Mouse (Mus musculus) CH12.LX (cell line): ENCODE results near the gene Fen1. TPM values are rescaled to one million over a fixed set of nuclear protein-coding genes. Genes with fewer than 3 reads are reported as not detected.

ENCODE experiments used
- DNase-seq: peaks from one replicate; pipeline ENCODE4 v3.0.0-alpha.2; 2013; ENCODE audit errors: extremely low read depth
- H3K27ac ChIP-seq: 2 replicates; pipeline ENCODE4 v1.5.1; 2012; ENCODE audit warnings: low read depth, mild to moderate bottlenecking, control low read depth, moderate library complexity; ENCODE audit not compliant: insufficient read depth
- H3K27me3 ChIP-seq: replicated peaks from 2 replicates; pipeline ENCODE3; 2012; ENCODE audit warnings: inconsistent platforms
- H3K36me3 ChIP-seq, 2 experiments: replicated peaks in 1 of 2; 2 replicates each; pipeline versions ENCODE3 to v1.6.1; 2012; ENCODE audit warnings: inconsistent platforms in 1 of 2, low read length in 1 of 2, mild to moderate bottlenecking in 1 of 2, mixed read lengths in 1 of 2, moderate library complexity in 1 of 2; ENCODE audit not compliant: control insufficient read depth in 1 of 2, insufficient read depth in 1 of 2
- H3K4me1 ChIP-seq, 2 experiments: 2 replicates each; pipeline ENCODE4 v1.6.1; 2012; ENCODE audit warnings: inconsistent platforms in 1 of 2, moderate library complexity in 1 of 2; ENCODE audit not compliant: insufficient read depth in 2 of 2, control insufficient read depth in 1 of 2
- H3K4me2 ChIP-seq: 2 replicates; pipeline ENCODE4 v1.6.1; 2012; ENCODE audit warnings: low read depth, mild to moderate bottlenecking, control low read depth; ENCODE audit not compliant: poor library complexity, insufficient read depth, severe bottlenecking
- H3K4me3 ChIP-seq, 3 experiments: fragments of 150-350 bp in 1 of 3; sonication (generic) in 1 of 3; replicated peaks in 1 of 3; 2 replicates each; pipeline versions ENCODE3 to v1.5.1; 2011 to 2012; ENCODE audit warnings: low read depth in 2 of 3, low read length in 2 of 3, mild to moderate bottlenecking in 2 of 3, moderate library complexity in 2 of 3, control low read depth in 1 of 3, improper control_type of control experiment in 1 of 3, inconsistent platforms in 1 of 3, mixed read lengths in 1 of 3; ENCODE audit not compliant: poor library complexity in 1 of 3
- H3K79me2 ChIP-seq: replicated peaks from 2 replicates; pipeline ENCODE4 v1.6.1; 2012; ENCODE audit warnings: mild to moderate bottlenecking, moderate library complexity; ENCODE audit not compliant: control insufficient read depth, poor library complexity, insufficient read depth, severe bottlenecking; ENCODE audit errors: extremely low read depth
- H3K9ac ChIP-seq: 2 replicates; pipeline ENCODE4 v1.6.1; 2012; ENCODE audit warnings: low read depth, mild to moderate bottlenecking, control low read depth, moderate library complexity; ENCODE audit not compliant: insufficient read depth
- H3K9me3 ChIP-seq: replicated peaks from 2 replicates; pipeline ENCODE3; 2012; ENCODE audit warnings: low read length, inconsistent platforms, mixed read lengths
- BHLHE40 ChIP-seq: IDR thresholded peaks from 2 replicates; pipeline ENCODE4 v1.6.1; 2011; ENCODE audit warnings: mild to moderate bottlenecking, low read depth, low read length, improper control_type of control experiment
- E2F4 ChIP-seq: IDR thresholded peaks from 2 replicates; pipeline ENCODE4 v1.6.1; 2011; ENCODE audit warnings: low read depth, low read length, improper control_type of control experiment; ENCODE audit not compliant: insufficient replicate concordance
- EP300 ChIP-seq: IDR thresholded peaks from 2 replicates; pipeline ENCODE4 v1.6.1; 2011; ENCODE audit warnings: low read length, improper control_type of control experiment
- JUND ChIP-seq: conservative IDR thresholded peaks from 2 replicates; pipeline ENCODE4 v1.6.1; 2011; ENCODE audit warnings: low read depth, low read length, improper control_type of control experiment
- KAT2A ChIP-seq: IDR thresholded peaks from 2 replicates; pipeline ENCODE4 v1.6.1; 2012; ENCODE audit warnings: low read length, improper control_type of control experiment, inconsistent platforms; ENCODE audit not compliant: insufficient replicate concordance
- MAFK ChIP-seq: IDR thresholded peaks from 2 replicates; pipeline ENCODE4 v1.6.1; 2011; ENCODE audit warnings: low read length, improper control_type of control experiment; ENCODE audit not compliant: insufficient replicate concordance
- MAZ ChIP-seq: IDR thresholded peaks from 2 replicates; pipeline ENCODE4 v1.6.1; 2012; ENCODE audit warnings: low read depth, mild to moderate bottlenecking, inconsistent platforms, low read length, improper control_type of control experiment, moderate library complexity
- MXI1 ChIP-seq: IDR thresholded peaks from 2 replicates; pipeline ENCODE4 v1.6.1; 2011; ENCODE audit warnings: mild to moderate bottlenecking, low read depth, low read length, improper control_type of control experiment
- MYC ChIP-seq: IDR thresholded peaks from 2 replicates; pipeline ENCODE4 v1.6.1; 2011; ENCODE audit warnings: low read depth, mild to moderate bottlenecking, improper control_type of control experiment, low read length
- NRF1 ChIP-seq: IDR thresholded peaks from 2 replicates; pipeline ENCODE4 v1.6.1; 2014; ENCODE audit warnings: low read depth, mild to moderate bottlenecking, inconsistent platforms, low read length, improper control_type of control experiment, moderate library complexity
- PAX5 ChIP-seq: IDR thresholded peaks from 2 replicates; pipeline ENCODE4 v1.6.1; 2012; ENCODE audit warnings: low read length, inconsistent platforms, mixed read lengths
- POLR2A ChIP-seq: IDR thresholded peaks from 2 replicates; pipeline ENCODE4 v1.6.1; 2011; ENCODE audit warnings: low read depth, mild to moderate bottlenecking, improper control_type of control experiment, low read length
- SIN3A ChIP-seq: IDR thresholded peaks from 2 replicates; pipeline ENCODE4 v1.6.1; 2012; ENCODE audit warnings: low read length, improper control_type of control experiment, inconsistent platforms
- TBP ChIP-seq: conservative IDR thresholded peaks from 2 replicates; pipeline ENCODE4 v1.6.1; 2011; ENCODE audit warnings: low read depth, low read length, improper control_type of control experiment
- UBTF ChIP-seq: IDR thresholded peaks from 2 replicates; pipeline ENCODE4 v1.6.1; 2012; ENCODE audit warnings: low read depth, mild to moderate bottlenecking, inconsistent platforms, low read length, improper control_type of control experiment, moderate library complexity
- ZKSCAN1 ChIP-seq: IDR thresholded peaks from 2 replicates; pipeline ENCODE4 v1.6.1; 2012; ENCODE audit warnings: low read depth, inconsistent platforms, low read length, improper control_type of control experiment, borderline replicate concordance
- ZMIZ1 ChIP-seq: IDR thresholded peaks from 2 replicates; pipeline ENCODE4 v1.6.1; 2012; ENCODE audit warnings: low read depth, mild to moderate bottlenecking, inconsistent platforms, low read length, improper control_type of control experiment
- ZNF384 ChIP-seq: IDR thresholded peaks from 2 replicates; pipeline ENCODE4 v1.6.1; 2012; ENCODE audit warnings: low read depth, low read length, improper control_type of control experiment, inconsistent platforms
- dilution Hi-C: fragments of 300-500 bp; cut with MboI; formaldehyde crosslinking; loops from 2 replicates; pipeline ENCODE4 v1.14.3; 2020; ENCODE audit warnings: low sequenced_read_pairs; ENCODE audit not compliant: extremely low pct_unique_long_range_greater_than_20kb, extremely low pct_ligation_motif_present
- in situ Hi-C: fragments of 300-500 bp; cut with MboI; formaldehyde crosslinking; loops from 3 replicates; pipeline ENCODE4 v1.14.3; 2019; ENCODE audit warnings: low sequenced_read_pairs, low pct_ligation_motif_present, low pct_unique_long_range_greater_than_20kb, mixed read lengths
- polyA plus RNA-seq: library from polyadenylated mRNA; unstranded; fragments of >175 nt; gene quantifications from 2 replicates; pipeline ENCODE4 v1.2.1, GENCODE M21; 2012; ENCODE audit warnings: low read depth; ENCODE audit not compliant: insufficient read length
- total RNA-seq, 2 experiments: library from RNA; depleted of rRNA; stranded (reverse); fragments of 300-350 nt in 1 of 2; fragments of >200 nt in 1 of 2; gene quantifications; 2 replicates each; pipeline ENCODE4 v1.2.3; 2012 to 2014

The Fen1 gene
- total and polyA plus RNA-seq, 3 experiments: 111 to 156 (median 125) TPM

DNA sequence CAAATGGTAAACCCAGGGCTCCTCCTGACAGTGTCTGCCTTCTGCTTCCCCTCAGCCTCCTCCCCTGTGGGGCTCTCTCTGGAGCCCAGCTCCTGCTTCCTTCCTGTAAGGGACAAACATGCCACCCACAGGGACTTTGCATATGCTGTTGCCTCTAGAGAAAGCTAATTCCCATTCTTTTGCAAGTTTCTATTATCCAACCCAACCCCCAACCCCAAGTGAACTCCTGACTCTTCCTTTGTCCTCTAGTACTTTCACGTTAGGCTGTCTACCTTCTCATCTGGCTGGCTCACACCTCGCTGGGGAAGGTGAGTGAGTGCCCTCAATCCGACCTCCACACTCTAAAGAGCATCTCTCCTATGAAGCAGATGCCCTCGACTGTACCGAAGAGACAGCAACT lies 27.9 kb upstream of the Fen1 start:
- H3K79me2 ChIP-seq: no peaks in the 10 kb centered on the region
- no peaks in the 10 kb centered on the region for H3K36me3 ChIP-seq
- in situ Hi-C loops (no loop called here), dilution Hi-C loops (no loop called here)
- H3K9me3 ChIP-seq: no peaks in the 10 kb centered on the region
- no peak for DNase-seq
- no peak overlapping the region for H3K9ac ChIP-seq
- H3K27me3 ChIP-seq: peaks cover 99% of the 10 kb centered on the region
- H3K27ac ChIP-seq: no peak overlapping the region
- H3K4me2 ChIP-seq: no peak overlapping the region
- no peaks in the 10 kb centered on the region for H3K4me1 ChIP-seq
- no peak overlapping the region for H3K4me3 ChIP-seq
- TF ChIP-seq BHLHE40 (no peak), NRF1 (no peak), EP300 (no peak), MAFK (no peak), TBP (no peak)

DNA sequence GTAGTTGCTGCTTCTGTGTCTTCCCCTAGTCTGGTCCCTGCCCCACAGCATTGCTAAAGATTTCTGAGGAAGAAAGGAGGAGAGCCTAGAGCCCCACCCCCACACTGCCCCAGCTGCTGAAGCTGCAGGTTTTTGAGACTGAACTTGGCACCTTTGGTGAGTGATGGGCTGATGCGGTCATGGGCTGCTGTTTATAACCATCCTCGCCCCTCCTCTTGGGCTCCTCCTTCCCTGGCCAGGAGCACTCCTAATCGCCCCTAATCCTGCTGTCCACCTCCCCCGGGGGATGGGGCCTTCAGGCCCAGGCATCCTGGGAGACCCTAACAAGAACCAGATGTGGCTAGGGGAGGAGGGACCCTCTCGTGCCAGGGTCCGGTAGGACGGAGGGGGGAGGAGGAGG lies 27.0 kb upstream of the Fen1 start:
- no peak overlapping the region for H3K27ac ChIP-seq
- H3K4me3 ChIP-seq: no peak overlapping the region
- no peak for TF ChIP-seq SIN3A
- no peak for TF ChIP-seq KAT2A
- no peak for TF ChIP-seq E2F4
- TF ChIP-seq POLR2A: no peak
- TF ChIP-seq MYC: no peak
- TF ChIP-seq MAZ: no peak
- TF ChIP-seq ZMIZ1: no peak
- TF ChIP-seq MXI1: no peak
- no peak for TF ChIP-seq PAX5
- H3K36me3 ChIP-seq: no peaks in the 10 kb centered on the region
- H3K9me3 ChIP-seq: no peaks in the 10 kb centered on the region
- no peaks in the 10 kb centered on the region for H3K79me2 ChIP-seq
- in situ Hi-C loops (no loop called here), dilution Hi-C loops (no loop called here)
- H3K27me3 ChIP-seq: peaks cover 98% of the 10 kb centered on the region
- DNase-seq: no peak
- H3K9ac ChIP-seq: no peak overlapping the region
- H3K4me2 ChIP-seq: no peak overlapping the region
- H3K4me1 ChIP-seq: no peaks in the 10 kb centered on the region

DNA sequence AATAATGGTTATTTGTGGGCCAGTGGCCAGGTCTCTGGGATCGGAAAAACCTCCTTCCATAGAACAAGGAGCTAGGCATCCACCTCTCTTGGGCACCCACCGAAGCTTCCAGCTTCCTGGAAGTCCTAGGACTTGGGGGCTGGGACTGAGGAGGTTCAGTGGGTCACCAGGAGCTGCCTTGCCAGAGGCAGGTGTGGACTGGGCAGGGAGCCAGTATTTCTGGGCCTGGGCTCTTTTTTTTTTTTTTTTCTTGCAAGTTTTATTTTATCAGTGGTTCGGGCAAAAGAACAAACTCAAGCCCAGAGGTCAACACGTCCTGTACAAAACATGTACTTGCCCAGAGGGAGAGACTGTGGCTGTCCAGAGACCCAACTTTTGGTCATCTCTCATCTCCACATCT lies 21.8 kb upstream of the Fen1 start:
- Histone ChIP-seq H3K4me3 (no peak overlapping the region), H3K4me2 (no peak overlapping the region), H3K4me1 (no peaks in the 10 kb centered on the region; a peak in 1 of 4 replicates), H3K27me3 (peaks cover 80% of the 10 kb centered on the region), H3K9ac (no peak overlapping the region), H3K79me2 (no peaks in the 10 kb centered on the region), H3K27ac (no peak overlapping the region), H3K36me3 (no peaks in the 10 kb centered on the region), H3K9me3 (no peaks in the 10 kb centered on the region)
- DNase-seq: no peak
- in situ Hi-C loops (no loop called here), dilution Hi-C loops (no loop called here)
- TF ChIP-seq KAT2A: no peak
- no peak for TF ChIP-seq TBP
- TF ChIP-seq EP300: no peak
- no peak for TF ChIP-seq ZKSCAN1
- no peak for TF ChIP-seq MYC
- no peak for TF ChIP-seq UBTF
- TF ChIP-seq ZMIZ1: no peak
- TF ChIP-seq SIN3A: no peak
- TF ChIP-seq ZNF384: no peak
- no peak for TF ChIP-seq JUND
- TF ChIP-seq MXI1: no peak
